Mouse (Mus musculus): Measurements from ENCODE around the gene Runx2.

- TF ChIP-seq GABPA (IDR thresholded peaks at IDR 0.05; ENCODE audit: low read depth, low read length) (no peak), ZMIZ1 (IDR thresholded peaks at IDR 0.05; ENCODE audit: low read depth, low read length) (no peak)
Observed at GRCm38 (mm10) chr17:44827124-44827523, 12.5 kb upstream of the Runx2 start.
